Mouse (Mus musculus) layer of hippocampus, adult 11-12 months (tissue): ENCODE data around the gene Cdk5rap1.
"Not testable (repeated sequence)": the region's sequence is repeated elsewhere in the genome, so short reads cannot be mapped to it uniquely, and the experiment has no call there.

ENCODE experiments used
- DNase-seq: peaks from one replicate; pipeline ENCODE4 v3.0.0; 2022; ENCODE audit warnings: low spot score

The Cdk5rap1 gene

DNA sequence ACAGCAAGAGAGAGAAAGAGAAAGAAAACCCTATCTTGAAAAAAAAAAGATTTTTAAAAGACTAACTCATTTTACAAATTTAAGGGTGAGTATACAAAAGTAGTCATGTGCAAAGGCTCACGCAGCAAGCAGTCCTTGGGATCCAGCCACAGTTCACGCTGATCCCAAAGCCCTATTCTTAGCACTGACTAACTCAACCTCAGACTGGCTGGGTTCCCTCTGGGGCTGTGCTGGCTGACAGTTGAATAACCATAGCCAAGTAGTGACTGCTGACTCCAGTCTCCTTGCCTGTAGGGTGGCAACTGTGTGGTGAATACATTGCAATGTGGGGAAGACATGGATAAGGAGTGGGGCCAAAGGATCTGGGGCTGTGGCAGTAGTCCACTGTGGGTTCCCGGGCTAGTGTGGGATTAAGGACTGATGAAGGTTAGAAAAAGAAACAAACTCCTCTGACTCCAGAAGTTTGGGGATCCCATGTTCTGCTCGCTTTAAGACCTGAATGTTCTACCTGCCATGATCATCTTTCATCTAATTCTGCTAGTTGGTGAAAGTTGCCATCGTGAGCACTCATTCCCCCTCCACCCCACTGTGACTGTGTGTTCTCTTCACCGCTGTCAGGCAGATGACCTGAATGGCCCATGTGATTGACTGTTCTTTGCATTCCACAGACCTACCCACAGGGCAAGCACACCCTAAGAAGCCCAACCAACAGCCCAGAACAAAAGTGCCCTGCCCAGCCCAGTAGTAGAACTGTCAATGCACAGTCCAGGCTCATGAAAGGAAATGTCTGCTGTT, 2.2 kb upstream of the Cdk5rap1 start:
- DNase-seq: peak; percentile 49

DNA sequence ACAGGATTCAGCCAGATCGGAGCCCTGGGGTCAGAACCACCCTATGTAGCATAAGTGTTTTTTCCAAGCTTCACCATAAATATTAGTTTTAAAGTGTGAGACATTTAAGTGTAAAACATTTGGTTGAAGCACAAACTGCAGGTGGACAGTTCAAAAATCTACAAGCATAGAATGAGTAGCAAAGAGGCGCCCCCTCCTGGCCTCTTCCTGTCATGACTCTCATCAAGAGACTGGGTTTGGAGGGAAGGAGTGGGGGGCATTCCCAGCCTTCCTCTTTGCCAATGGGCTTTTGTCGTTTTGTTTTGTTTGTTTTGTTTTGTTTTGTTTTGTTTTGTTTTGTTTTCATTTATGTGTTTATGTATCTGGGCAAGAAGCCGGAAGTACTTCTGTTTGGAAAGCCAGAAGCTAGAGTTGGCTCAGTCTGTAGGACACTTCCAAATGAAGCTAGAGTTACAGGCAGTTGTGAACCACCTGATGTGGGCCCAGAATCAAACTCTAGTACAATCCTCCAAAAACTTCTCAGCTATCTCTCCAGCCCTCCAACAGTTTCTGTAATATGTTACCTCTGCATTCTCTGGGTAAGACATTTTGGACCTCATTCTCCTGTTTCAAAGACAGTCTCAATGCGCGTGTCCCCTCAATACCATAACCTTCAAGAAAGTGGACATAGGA, 1.3 kb upstream of the Cdk5rap1 start:
- peak; percentile 73 for DNase-seq

DNA sequence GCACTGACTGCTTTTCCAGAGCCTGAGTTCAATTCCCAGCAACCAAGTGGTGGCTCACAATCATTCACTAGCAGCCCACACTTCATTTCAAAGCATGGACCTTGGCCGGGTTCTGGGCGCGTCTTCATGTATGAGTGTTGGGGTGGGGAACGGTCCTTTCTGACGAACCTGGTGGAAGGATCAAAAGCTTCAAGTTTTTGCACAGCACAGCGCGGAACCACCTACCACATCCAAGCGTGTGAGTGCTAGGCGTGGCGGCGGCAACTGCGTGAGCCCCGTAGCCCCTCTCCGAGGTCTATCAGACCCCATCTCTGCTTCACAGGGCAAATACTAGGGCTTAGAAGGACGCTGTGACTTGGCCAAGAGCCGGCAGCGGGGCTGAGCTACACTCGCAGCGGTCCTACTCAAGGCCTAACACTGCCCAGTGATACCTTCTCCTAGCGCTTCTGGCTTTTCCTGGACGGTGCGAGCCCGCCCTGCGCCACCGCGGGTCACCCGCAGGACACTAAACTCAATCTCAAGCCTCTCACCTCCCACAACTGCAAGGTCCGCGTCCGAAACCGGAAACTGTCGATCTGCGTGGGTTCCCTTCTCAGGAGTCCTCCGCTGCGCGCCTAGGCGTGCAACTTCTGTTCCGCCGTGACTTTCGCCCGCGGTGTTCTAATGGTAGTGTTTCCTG, 520 bp downstream of the Cdk5rap1 start:
- peak; percentile 84 for DNase-seq

- no peak for DNase-seq
These were observed 5.3 kb downstream of the Cdk5rap1 start for GRCm38 (mm10) chr2:154367510-154367909.

DNA sequence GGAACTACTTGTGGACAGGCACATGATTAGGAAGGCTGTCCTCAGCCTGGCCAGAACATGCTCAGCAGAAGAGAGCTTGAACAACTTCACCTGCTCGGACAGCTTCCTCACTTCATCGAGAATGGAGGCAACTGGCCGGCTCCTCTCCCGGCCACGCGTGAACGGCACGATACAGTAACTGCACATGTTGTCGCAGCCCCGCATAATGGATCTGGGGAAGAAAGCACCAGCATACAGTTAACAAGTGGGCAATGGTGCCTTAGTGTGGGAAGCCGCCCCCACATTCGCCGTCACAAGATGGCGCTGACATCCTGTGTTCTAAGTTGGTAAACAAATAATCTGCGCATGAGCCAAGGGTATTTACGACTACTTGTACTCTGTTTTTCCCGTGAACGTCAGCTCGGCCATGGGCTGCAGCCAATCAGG, 18.8 kb downstream of the Cdk5rap1 start:
- DNase-seq: not testable (repeated sequence)

GRCm38 (mm10) chr2:154348152-154348551, 24.7 kb downstream of the Cdk5rap1 start:
- DNase-seq: no peak

DNA sequence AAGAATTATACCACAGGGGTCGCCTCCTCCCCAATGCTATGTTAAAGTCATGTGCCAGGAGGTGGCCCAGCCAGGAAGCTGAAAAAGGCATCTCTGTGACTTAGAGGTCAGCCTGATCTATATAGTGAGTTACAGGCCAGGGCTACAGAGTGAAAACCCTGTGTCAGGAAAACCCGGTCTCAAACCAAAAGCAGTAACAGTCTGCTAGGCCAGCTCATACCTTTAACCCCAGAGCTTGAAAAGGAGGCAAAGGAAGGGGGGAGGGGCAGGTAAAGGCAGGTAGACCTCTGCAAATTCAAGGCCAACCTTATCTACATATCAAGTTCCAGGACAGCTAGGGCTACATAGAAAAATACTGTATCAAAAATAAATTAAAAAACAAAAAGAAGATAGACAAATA, 33.5 kb downstream of the Cdk5rap1 start:
- DNase-seq: no peak

DNA sequence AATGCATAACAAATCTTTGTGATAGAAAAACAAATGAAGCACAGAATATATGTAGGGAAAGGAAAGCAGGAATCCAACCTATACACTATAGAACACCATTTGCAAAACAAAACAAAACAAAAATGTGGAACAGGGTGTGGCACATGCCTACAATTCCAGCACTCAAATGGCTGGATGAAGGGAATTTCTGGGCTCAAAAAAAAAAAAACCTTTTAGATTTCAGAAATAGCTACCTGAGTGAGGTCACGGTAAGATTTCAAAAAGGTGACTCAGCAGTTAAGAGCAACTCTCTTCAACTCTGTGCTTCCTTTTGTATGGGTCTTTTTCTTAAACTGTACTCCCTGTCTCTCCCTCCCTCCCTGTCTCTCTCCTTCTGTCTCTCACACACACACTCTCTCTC, 34.6 kb downstream of the Cdk5rap1 start:
- DNase-seq: no peak

DNA sequence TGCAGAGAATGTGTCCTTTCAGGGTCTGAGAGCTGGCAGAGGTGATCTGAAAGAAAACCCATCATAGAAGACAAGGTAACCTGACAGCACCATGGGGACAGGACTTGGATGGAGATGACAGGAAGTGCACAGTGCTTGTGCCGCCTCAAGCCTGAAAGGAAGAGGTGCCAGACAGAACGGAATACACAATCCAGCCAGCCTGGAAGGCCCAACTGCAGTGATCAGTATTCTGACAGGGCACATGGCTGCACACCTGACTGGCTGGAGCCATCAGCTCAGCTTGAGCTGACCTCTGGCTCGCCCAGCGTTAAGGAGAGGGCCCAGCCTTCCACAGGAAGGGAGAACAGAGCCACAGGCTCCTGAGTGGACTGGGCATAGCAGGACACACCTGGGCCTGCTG, 37.2 kb downstream of the Cdk5rap1 start:
- DNase-seq: no peak

GRCm38 (mm10) chr2:154326852-154327251, 46.0 kb downstream of the Cdk5rap1 start:
- no peak for DNase-seq

DNA sequence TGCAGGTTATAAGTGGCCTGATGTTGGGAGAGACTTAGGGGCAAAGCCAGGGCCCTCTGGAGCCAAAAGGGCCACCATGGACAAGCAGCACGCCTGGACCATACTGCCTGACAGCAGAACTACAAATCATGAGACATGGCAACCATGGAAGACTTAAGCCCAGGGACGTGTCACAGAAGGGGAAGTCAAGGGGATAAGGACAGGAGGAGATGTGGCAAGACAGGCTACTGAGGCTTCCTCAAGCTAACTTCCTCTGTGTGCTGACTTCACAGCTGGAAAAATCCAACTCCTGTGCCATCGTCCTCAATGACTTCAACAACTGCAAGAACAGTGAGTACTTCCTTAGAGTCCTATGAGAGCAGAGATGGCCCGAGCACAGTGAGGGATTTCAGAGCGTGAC, 59.0 kb downstream of the Cdk5rap1 start:
- not testable (repeated sequence) for DNase-seq

GRCm38 (mm10) chr2:154306927-154307326, 65.9 kb downstream of the Cdk5rap1 start, which contains the start of gene Bpifb9b:
Gene Bpifb9b, plus strand, starts transcription at chr2:154307227.
- DNase-seq: not testable (repeated sequence)

GRCm38 (mm10) chr2:154304604-154305003, 68.2 kb downstream of the Cdk5rap1 start:
- not testable (repeated sequence) for DNase-seq

DNA sequence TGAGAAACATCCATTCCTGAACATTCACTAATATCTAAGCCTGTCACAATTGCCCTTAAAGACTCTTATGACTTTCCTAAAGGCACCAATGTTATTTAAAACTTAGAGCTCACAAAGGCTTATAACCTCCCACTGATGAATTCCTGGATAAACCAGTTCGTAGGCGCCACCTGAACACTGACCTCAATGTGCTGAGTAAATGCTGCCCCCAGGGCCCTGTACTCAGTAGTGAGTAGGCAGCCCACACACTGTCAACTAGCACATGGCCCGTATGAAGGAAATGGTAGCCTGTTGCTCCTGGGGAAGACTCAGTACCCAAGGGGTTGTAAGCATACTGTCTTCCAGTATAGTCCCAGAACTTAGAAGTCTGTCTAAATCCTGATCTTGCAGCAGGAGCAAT, 71.0 kb downstream of the Cdk5rap1 start:
- DNase-seq: no peak

DNA sequence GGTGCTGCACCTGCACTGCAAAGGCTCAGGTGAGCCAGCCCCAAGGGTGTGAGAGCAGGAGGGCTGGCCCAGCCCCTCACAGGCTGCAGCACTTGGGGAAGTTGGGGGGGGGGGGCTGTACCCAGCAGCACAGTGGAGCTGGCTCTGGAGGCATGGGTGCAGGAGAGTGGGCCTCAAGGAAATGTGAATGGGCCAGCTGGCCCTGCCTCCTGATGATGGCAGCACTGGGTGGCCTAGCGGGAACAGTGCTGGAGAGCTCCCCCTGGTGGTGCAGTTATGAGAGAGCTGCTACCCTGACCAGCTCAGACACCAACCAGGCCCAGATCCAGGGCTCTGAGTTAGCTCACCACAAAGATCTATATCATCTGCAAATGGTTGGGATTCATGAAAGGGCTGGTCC, 72.3 kb downstream of the Cdk5rap1 start:
- peak; percentile 57 for DNase-seq

- DNase-seq: peak; percentile 65
These were observed 78.1 kb downstream of the Cdk5rap1 start for GRCm38 (mm10) chr2:154294746-154295145.

DNA sequence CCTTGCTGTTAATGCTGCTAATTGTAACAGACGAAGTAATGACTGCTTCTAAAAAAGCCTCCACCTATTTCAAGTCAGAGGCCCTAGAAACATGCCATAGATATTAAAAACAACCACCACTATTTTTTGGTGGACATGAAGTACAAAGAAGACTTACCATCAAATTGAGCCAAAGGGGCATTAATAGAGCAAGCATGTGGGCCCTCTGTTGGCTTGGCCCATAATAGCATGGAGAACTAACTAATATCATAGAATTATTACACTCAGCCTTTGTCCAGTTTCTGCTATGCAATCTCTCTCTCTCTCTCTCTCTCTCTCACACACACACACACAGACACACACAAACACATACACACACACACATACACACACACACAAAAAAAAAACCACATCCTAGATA, 80.0 kb downstream of the Cdk5rap1 start:
- DNase-seq: no peak

DNA sequence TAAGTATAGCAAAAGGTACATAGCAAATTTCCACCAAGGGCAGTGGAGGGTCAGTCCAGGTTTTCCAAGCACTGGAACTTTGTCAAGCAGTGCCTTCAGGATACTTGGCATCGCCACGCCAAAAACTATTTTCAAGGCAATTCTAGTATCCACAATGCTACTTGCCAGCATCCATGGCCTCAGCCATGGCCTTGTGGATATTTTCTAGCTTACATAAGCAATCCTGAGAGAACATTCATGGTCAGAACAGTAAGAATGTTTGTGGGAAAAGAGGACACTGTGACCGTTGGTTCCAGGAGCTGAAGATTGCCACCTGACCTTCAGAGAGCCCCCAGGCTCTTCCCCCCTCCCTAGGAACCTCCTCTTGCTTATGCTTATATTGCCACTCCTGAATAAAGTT, 80.9 kb downstream of the Cdk5rap1 start:
- not testable (repeated sequence) for DNase-seq
